Mouse (Mus musculus) heart, adult 2 months (tissue): Measurements from ENCODE around the gene Samd4b. TPM values are rescaled to one million over a fixed set of nuclear protein-coding genes. Genes with fewer than 3 reads are reported as not detected.

Experiments
- DNase-seq, 2 experiments: peaks; one replicate each; pipeline ENCODE4 v3.0.0; 2021
- H3K27ac ChIP-seq: fragments of 200-600 bp; 2 replicates; pipeline ENCODE4 v1.8.1; 2022
- H3K27me3 ChIP-seq: fragments of 200-500 bp; 2 replicates; pipeline ENCODE4 v1.6.1; 2012; ENCODE audit warnings: mild to moderate bottlenecking, low read length, inconsistent platforms, mixed read lengths; ENCODE audit not compliant: control insufficient read depth, insufficient read depth
- H3K36me3 ChIP-seq: fragments of 200-500 bp; 2 replicates; pipeline ENCODE4 v1.6.1; 2012; ENCODE audit warnings: low read length, inconsistent platforms; ENCODE audit not compliant: control insufficient read depth, insufficient read depth
- H3K4me1 ChIP-seq: fragments of 200-500 bp; 2 replicates; pipeline ENCODE4 v1.6.1; 2011; ENCODE audit warnings: low read length; ENCODE audit not compliant: control insufficient read depth, insufficient read depth
- H3K4me3 ChIP-seq: fragments of 200-600 bp; 2 replicates; pipeline ENCODE4 v1.8.1; 2022
- H3K79me2 ChIP-seq: fragments of 200-500 bp; replicated peaks from 2 replicates; pipeline ENCODE4 v1.6.1; 2012; ENCODE audit warnings: mild to moderate bottlenecking, inconsistent platforms, low read length, moderate library complexity, mixed read lengths; ENCODE audit not compliant: control insufficient read depth, insufficient read depth
- H3K9ac ChIP-seq: fragments of 200-500 bp; 2 replicates; pipeline ENCODE4 v1.6.1; 2012; ENCODE audit warnings: low read depth, mild to moderate bottlenecking, control low read depth, inconsistent platforms, low read length, mixed read lengths
- CTCF ChIP-seq: fragments of 200-600 bp; IDR thresholded peaks from 2 replicates; pipeline ENCODE4 v1.8.1; 2022; ENCODE audit warnings: antibody characterized with exemption, mild to moderate bottlenecking, moderate library complexity
- EP300 ChIP-seq: fragments of 200-500 bp; IDR thresholded peaks from 2 replicates; pipeline ENCODE4 v1.6.1; 2011; ENCODE audit warnings: low read depth, low read length, control low read depth; ENCODE audit not compliant: insufficient read depth
- POLR2A ChIP-seq: fragments of 200-500 bp; IDR thresholded peaks from 2 replicates; pipeline ENCODE4 v1.6.1; 2011; ENCODE audit warnings: mild to moderate bottlenecking, low read depth, low read length, control low read depth; ENCODE audit not compliant: insufficient read depth
- WGBS: fragments of 180-500 bp; shearing (Covaris S2); methylation state at CpG from one replicate; pipeline ENCODE4 v1.1.7; 2018; 5-methylcytosine and 5-hydroxymethylcytosine counted together
- intact Hi-C: fragments of 180-260 bp; cut with DNase I; formaldehyde crosslinking; loops from one replicate; pipeline ENCODE4 v1.15.1; 2025
- polyA plus RNA-seq: library from polyadenylated mRNA; depleted of rRNA; stranded (reverse); fragments of >200 nt; gene quantifications from 2 replicates; pipeline ENCODE4 v1.2.3, GENCODE M21; 2012
- total RNA-seq, 2 experiments: library from RNA; stranded (reverse); gene quantifications; 2 replicates each; pipeline ENCODE4 v1.2.3; 2021

Gene Samd4b
- total and polyA plus RNA-seq, 3 experiments = 21.9 to 46.1 (median 22.4) TPM

DNA sequence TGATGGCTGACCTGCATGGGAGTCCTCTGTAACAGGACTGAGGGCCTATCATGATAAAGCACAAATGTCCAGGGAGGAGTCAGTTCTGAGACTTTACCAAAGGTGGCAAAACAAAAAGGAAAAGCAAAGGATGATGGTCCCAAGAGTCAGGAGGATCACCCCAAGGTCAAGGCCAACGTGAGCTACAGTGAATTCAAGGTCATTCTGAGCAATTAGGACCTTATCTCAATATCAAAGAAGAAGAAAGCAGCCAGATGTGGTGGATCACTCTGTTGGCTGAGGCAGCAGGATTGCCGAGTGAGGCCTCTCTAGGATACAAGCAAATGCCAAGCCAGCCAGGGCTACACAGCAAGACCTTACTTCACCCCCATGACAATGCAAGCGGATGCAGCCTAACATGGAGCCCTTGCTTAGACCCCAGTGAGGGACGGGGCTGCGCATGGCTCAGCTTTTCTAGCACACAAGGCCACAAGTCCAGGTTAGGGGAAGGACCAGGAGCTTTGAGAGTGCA lies 19.3 kb downstream of the Samd4b start:
- H3K27me3 ChIP-seq = no peaks in the 10 kb centered on the region
- H3K79me2 ChIP-seq = no peaks in the 10 kb centered on the region
- intact Hi-C loops = no loop called here
- no peaks in the 10 kb centered on the region for H3K36me3 ChIP-seq
- TF ChIP-seq EP300 (no peak), POLR2A (no peak), CTCF (no peak)
- peak overlapping the region; percentile 17; the same call in 1 of the 2 replicates for H3K27ac ChIP-seq
- H3K4me1 ChIP-seq = peaks cover 4% of the 10 kb centered on the region; the same call in 1 of the 2 replicates
- DNase-seq = no peak
- H3K9ac ChIP-seq = no peak overlapping the region
- H3K4me3 ChIP-seq = no peak overlapping the region
- 80% methylated on average over 5 of the region's 5 CpGs for WGBS

DNA sequence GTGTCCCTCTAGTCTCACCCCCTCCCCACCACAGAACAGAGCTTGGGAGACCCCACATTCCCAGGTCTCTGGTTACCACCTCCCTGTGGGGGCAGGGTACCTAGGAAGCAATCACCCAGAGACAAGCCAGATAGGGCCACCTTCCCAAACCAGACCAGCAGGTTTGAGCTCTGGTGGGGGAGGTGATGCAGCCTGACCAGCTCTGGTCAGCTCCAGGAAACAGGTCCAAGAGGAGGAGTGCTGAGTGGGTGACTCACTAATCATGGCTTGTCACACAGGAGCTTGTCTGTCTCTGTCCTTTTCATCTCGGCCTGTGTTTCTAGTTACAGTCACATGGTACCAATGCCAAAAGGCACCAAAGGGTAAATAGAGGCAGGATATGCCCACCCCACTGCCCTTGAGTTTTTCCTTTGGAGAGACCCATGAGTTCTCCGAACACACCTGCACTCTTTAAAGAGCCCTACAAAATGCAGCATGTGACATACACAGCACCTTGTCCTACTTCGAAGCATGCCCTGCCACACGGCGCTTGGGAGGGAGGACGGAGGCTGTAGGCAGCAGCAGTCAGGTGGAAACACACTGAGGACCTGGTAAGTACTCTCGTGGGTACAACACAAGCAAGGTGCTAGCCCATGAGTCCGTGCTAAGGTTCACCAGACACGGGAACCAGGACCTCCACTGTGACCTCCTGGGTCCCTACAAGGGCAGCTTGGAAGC lies 20.0 kb downstream of the Samd4b start:
- 87% methylated on average over 9 of the region's 9 CpGs for WGBS
- intact Hi-C loops = no loop called here
- Histone ChIP-seq H3K9ac (no peak overlapping the region), H3K79me2 (no peaks in the 10 kb centered on the region), H3K27ac (peak overlapping the region; percentile 17), H3K36me3 (no peaks in the 10 kb centered on the region), H3K4me3 (no peak overlapping the region), H3K4me1 (peaks cover 4% of the 10 kb centered on the region; the same call in 1 of the 2 replicates), H3K27me3 (no peaks in the 10 kb centered on the region)
- TF ChIP-seq CTCF (no peak), POLR2A (no peak), EP300 (no peak)
- DNase-seq = no peak

DNA sequence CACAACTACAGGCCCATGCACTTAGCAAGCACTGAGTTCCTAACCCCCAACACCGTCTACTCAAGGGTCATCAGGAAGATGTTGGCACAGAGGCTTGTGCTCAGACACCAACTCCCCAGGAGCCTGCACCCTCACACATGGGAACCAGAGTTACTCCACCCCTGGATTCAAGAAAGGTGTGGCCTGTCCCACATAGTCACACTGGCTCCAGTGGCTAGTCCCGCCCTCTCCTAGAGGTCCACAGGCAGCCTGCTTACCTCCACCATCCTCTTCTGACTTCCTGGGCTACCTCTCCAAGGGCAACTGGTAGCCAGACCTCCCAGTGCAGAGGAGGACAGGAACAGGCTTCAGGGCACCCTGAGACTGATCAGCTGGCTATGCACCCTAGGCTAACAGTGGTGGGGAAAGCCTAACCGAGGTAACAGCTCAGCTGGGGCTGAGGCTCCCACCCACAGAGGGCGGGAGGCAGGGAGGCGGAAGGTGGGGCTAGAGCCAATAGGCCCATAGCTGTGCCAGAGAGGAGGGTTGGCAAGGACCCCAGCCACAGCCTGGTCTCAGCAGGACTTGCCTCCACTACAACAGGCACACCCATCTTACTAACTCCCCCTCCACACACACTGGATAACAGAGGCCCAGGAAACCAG lies 21.6 kb downstream of the Samd4b start:
- peak; percentile 72 to 76 for DNase-seq
- no peak overlapping the region for H3K27ac ChIP-seq
- WGBS = 70% methylated on average over 5 of the region's 5 CpGs

GRCm38 (mm10) chr7:28575597-28575996 lies 22.3 kb downstream of the Samd4b start:
- TF ChIP-seq EP300 (no peak), CTCF (no peak), POLR2A (no peak)
- DNase-seq = no peak
- no peaks in the 10 kb centered on the region for H3K79me2 ChIP-seq
- H3K4me1 ChIP-seq = peaks cover 4% of the 10 kb centered on the region
- WGBS = 94% methylated on average over 11 of the region's 11 CpGs
- no peak overlapping the region for H3K27ac ChIP-seq
- H3K4me3 ChIP-seq = no peak overlapping the region
- H3K36me3 ChIP-seq = no peaks in the 10 kb centered on the region
- intact Hi-C loops = no loop called here
- H3K27me3 ChIP-seq = no peaks in the 10 kb centered on the region
- H3K9ac ChIP-seq = no peak overlapping the region

More for the DNA sequence above, 21.6 kb downstream of the Samd4b start:
- intact Hi-C loops = no loop called here
- TF ChIP-seq EP300 (no peak), CTCF (no peak), POLR2A (no peak)
- Histone ChIP-seq H3K4me1 (peaks cover 4% of the 10 kb centered on the region; the same call in 1 of the 2 replicates), H3K79me2 (no peaks in the 10 kb centered on the region), H3K36me3 (no peaks in the 10 kb centered on the region), H3K9ac (no peak overlapping the region), H3K27me3 (no peaks in the 10 kb centered on the region), H3K4me3 (no peak overlapping the region)

DNA sequence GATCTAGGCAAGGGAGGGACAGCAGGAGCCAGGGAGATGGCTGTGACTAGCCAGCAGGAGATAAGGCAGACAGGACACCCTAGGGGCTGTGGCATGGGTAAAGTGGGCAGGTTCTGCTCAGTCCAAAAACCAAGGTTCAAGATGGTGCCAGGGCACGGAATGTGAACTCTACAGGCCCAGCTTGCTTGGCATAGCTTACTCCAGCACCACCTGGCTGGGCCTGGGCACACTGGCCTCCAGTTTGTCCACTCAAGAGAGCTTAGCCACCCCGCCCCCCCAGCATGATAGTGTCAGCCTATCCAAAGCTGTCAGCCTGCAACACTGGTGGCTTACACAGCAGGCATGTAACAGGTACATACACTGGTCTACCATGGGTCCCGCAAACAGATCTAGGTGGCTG lies 24.7 kb downstream of the Samd4b start:
- H3K36me3 ChIP-seq = no peaks in the 10 kb centered on the region
- no peak overlapping the region for H3K9ac ChIP-seq
- peaks cover 4% of the 10 kb centered on the region for H3K4me1 ChIP-seq

DNA sequence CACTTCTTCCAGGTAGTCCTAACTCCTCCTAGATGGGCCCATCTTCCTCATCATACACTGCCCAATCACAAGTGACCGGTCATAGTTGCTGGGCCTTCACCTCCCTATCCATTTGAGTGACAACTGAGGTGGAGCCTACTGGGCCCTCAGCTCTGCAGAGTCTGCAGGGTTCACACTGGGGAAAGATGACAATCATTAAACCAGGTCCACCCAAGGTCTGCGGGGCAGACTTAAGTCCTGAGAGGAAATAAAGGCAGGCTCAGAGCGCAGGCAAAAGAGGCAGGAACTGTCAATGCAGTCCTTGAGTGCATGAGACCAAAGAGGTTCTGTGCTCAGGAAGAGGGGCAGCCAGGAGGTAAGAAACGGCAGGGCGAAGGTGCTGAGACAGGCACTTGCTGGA lies 25.3 kb downstream of the Samd4b start:
- Histone ChIP-seq H3K79me2 (no peaks in the 10 kb centered on the region), H3K27ac (no peak overlapping the region), H3K36me3 (no peaks in the 10 kb centered on the region), H3K9ac (no peak overlapping the region), H3K4me3 (no peak overlapping the region), H3K27me3 (no peaks in the 10 kb centered on the region), H3K4me1 (peaks cover under 1% of the 10 kb centered on the region)
- TF ChIP-seq POLR2A (no peak), EP300 (no peak), CTCF (no peak)
- intact Hi-C loops = no loop called here
- 88% methylated on average over 5 of the region's 5 CpGs for WGBS
- no peak for DNase-seq

More for the DNA sequence above, 24.7 kb downstream of the Samd4b start:
- H3K4me3 ChIP-seq = no peak overlapping the region
- no peak for DNase-seq
- no peaks in the 10 kb centered on the region for H3K27me3 ChIP-seq
- H3K27ac ChIP-seq = no peak overlapping the region
- H3K79me2 ChIP-seq = no peaks in the 10 kb centered on the region
- 92% methylated on average over 3 of the region's 3 CpGs for WGBS
- no peak for TF ChIP-seq CTCF
- intact Hi-C loops = no loop called here
